Mouse (Mus musculus) forelimb bud, embryonic 11.5 days (tissue): ENCODE data around the gene Lgsn.

Source experiments
- DNase-seq: peaks from one replicate; pipeline ENCODE4 v3.0.0-alpha.2; 2012; ENCODE audit warnings: low read depth, low spot score

Gene Lgsn

DNA sequence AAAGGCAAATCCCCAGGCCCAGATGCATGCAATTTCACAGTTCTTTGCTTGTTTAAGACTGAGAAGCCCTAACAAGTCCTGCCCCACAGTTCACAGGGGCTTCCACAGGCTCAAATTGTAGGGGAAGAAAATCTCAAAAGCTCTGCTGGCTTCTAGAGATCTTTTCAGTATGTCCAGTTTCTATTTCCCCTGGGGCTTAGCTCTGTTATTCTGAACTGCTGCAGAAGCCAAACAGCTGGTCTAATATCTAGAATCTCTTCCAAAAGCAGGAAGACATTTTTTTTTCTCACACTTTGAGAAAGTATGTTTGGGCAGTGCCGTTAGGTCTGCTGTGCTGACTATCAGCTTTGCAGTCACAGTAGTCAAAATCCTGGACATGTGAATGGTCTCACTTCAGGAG lies 38.6 kb downstream of the Lgsn start:
- DNase-seq, result no peak

DNA sequence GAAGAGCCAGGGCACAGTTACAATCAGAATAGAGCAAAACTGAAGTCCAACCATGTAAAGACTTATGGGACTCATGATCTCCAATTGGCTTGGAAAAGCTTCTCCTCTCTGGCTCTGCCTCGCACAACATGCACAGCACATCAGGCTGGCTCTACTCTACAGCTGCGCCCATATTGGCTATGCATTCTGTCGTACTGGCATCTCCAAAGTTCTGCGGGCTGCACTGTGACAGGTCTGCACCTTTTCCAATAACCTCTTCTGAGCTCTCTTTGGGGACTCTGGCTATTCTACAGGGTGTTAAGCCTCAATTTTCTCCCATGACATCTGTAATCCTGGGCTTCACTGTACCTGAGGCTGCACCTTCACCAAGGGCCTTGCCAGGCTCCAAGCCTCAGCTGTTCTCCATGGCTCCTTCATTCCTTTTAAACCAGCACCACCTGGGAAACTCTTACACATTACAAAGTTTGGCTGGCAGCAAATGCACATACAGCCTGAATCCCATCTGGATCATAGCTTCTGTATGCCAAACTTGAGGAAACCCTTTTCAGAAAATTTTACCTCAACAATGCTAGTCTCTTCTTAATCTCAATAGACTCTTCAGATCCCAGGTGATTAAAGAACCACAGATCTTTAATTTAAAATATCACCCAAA lies 44.5 kb downstream of the Lgsn start:
- DNase-seq, result no peak

DNA sequence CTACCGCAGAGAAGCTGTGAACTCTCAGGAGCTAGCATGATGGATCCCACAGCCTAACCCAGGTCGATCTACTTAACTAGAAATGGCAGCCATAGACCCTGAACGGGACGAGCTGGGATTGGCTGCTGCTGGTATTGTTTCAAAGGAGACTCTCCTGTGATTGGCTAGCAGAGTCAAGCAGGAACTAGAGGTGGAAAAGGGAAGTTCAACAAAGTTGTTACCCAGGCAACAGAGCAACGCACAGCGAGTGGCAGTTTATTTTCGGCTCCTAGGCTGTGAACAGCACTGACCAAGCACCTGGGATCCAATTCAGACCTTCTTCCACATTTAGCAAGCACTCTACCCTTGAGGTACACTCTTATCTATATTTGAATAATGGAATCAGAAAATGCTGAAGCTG lies 46.4 kb downstream of the Lgsn start, which contains the start of the genes 4931428L18Rik and Pih1d3:
TSS of gene 4931428L18Rik (minus strand) at position 121 of the 400 bp plus-strand sequence.
TSS of gene Pih1d3 (plus strand) at position 275 of the 400 bp plus-strand sequence.
- no peak for DNase-seq

DNA sequence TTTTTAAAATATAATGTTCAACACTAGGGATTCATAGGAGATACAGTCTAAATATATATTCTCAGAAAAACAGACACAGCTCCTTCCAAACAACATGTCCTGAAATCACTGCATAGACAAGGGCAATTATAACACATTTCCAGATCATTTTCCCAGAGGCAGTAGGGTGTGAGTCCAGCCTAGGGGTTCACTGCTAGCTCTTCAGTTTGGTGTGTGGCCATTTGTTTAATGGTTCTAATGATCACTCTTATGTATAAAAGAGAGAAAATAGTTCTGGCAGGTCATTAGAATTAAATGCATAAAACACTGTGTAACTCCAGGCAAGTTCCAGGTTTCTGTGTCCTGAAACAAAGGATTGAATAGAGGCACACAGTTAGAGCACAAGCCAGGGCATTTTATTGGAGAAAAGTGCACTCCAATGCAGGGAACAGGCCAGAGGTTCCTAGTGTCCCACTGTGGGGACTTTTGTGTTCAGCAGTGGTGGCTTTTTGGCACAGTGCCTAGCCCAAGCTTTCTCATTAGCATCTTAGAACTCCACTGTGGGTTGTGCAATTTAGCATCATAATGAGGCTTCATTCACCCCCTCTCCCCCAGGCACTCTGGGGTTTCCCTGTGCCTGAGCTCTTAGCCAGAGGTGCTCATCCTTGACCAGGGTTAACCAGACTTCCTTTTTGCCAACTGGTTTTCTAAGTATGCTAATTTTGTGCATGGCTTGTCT lies 57.3 kb downstream of the Lgsn start:
- peak; percentile 14 for DNase-seq
